Mouse (Mus musculus) midbrain, embryonic 10.5 days (tissue): ENCODE data around the gene Vmn1r25. TPM values are rescaled to one million over a fixed set of nuclear protein-coding genes. Genes with fewer than 3 reads are reported as not detected.
"Not testable (repeated sequence)": the region's sequence is repeated elsewhere in the genome, so short reads cannot be mapped to it uniquely, and the experiment has no call there.

Experiments used
- DNase-seq: peaks from one replicate; pipeline ENCODE4 v3.0.0-alpha.2; 2017; ENCODE audit warnings: low spot score
- H3K27ac ChIP-seq: fragments of 300-500 bp; sonication (generic); replicated peaks from 2 replicates; pipeline ENCODE4 v1.5.1; 2016; ENCODE audit warnings: mild to moderate bottlenecking
- H3K27me3 ChIP-seq: fragments of 300-500 bp; sonication (generic); 2 replicates; pipeline ENCODE4 v1.6.1; 2016; ENCODE audit warnings: low read depth, mild to moderate bottlenecking; ENCODE audit not compliant: poor library complexity, severe bottlenecking
- H3K36me3 ChIP-seq: fragments of 300-500 bp; sonication (generic); 2 replicates; pipeline ENCODE4 v1.6.1; 2016; ENCODE audit warnings: mild to moderate bottlenecking, moderate library complexity
- H3K4me1 ChIP-seq: fragments of 300-500 bp; sonication (generic); 2 replicates; pipeline ENCODE4 v1.6.1; 2016
- H3K4me3 ChIP-seq: fragments of 300-500 bp; sonication (generic); 2 replicates; pipeline ENCODE4 v1.5.1; 2016; ENCODE audit warnings: mild to moderate bottlenecking, moderate library complexity
- H3K9me3 ChIP-seq: fragments of 300-500 bp; sonication (generic); replicated peaks from 2 replicates; pipeline ENCODE4 v1.6.1; 2016; ENCODE audit warnings: mild to moderate bottlenecking
- WGBS: fragments of 180-500 bp; shearing (Covaris S2); methylation state at CpG from one replicate; pipeline ENCODE4 v1.1.7; 2016; 5-methylcytosine and 5-hydroxymethylcytosine counted together
- polyA plus RNA-seq: library from polyadenylated mRNA; unstranded; fragments of >200 nt; fragmentation: Nextera tagmentation; extraction: Ambion mirVana; gene quantifications from 2 replicates; pipeline ENCODE4 v1.2.1, GENCODE M21; 2016

Gene Vmn1r25
- polyA plus RNA-seq = not detected in 2 replicates

DNA sequence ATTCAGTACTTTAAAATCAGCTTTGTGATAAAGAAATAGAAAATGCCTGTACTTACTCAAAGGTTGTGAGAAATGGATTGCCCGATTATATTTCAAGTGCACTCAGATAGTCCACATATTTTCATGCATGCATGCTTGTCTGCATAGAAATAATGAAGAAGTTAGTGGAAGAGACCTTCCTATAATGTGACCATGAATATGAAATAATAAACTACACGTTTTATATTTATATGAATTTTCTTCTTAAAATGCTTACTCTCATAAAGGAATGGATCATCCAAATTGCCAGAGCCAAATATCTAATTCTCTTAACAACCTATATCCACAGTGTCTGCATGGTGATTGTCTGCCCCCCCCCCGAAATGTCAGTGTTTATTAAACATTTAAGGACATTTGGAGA lies at the start of gene Vmn1r25:
Gene Vmn1r25 (minus strand): TSS at position 101 of the 400 bp plus-strand sequence.
- H3K9me3 ChIP-seq = no peaks in the 10 kb centered on the region
- no peaks in the 10 kb centered on the region for H3K4me1 ChIP-seq
- 74% methylated on average over 3 of the region's 3 CpGs for WGBS
- DNase-seq = no peak
- no peak within 1 kb of the TSS for H3K27ac ChIP-seq
- H3K27me3 ChIP-seq = no peaks in the 10 kb centered on the region
- no peak within 1 kb of the TSS for H3K4me3 ChIP-seq
- H3K36me3 ChIP-seq = no peaks in the 10 kb centered on the region

DNA sequence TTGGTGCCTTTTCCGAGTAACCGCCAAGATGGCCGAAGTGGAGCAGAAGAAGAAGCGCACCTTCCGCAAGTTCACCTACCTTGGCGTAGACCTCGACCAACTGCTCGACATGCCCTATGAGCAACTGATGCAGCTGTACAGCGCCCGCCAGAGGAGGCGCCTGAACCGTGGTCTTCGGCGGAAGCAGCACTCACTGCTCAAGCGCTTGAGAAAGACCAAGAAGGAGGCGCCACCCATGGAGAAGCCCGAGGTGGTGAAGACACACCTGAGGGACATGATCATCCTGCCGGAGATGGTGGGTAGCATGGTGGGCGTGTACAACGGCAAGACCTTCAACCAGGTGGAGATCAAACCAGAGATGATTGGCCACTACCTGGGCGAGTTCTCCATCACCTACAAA lies 36.9 kb upstream of the Vmn1r25 start:
- not testable (repeated sequence) for DNase-seq
- WGBS = 94% methylated on average over 21 of the region's 21 CpGs

DNA sequence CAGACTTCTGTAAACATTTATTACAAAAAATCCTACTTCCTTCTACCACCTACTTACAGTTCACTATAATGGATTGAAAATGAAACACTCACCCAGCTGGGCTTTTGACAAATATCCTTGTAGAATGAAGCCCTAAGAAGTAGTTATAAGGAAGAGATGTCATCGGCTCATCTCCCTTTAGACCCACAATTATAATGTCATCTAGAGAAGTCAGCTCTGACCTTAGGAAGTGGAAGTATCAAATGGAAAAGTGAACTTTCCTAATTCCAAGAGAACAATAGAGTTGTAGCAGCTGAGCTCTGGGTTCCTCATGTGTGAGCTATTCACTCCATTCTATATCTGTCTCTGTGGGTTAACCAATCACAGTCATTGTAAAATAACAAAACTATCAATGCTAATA lies 34.4 kb upstream of the Vmn1r25 start, which contains the start of gene Vmn1r26:
Gene Vmn1r26 (minus strand): TSS at position 101 of the 400 bp plus-strand sequence.
- Histone ChIP-seq H3K4me1 (no peaks in the 10 kb centered on the region), H3K27me3 (no peaks in the 10 kb centered on the region), H3K9me3 (no peaks in the 10 kb centered on the region), H3K27ac (no peak within 1 kb of the TSS), H3K4me3 (no peak within 1 kb of the TSS), H3K36me3 (no peaks in the 10 kb centered on the region)
- no peak for DNase-seq
- WGBS = 86% methylated on average over 1 of the region's 1 CpGs

More for the DNA sequence above, 36.9 kb upstream of the Vmn1r25 start:
- H3K4me3 ChIP-seq, H3K36me3 ChIP-seq, H3K27ac ChIP-seq, H3K9me3 ChIP-seq, H3K4me1 ChIP-seq, H3K27me3 ChIP-seq: not testable (repeated sequence)

DNA sequence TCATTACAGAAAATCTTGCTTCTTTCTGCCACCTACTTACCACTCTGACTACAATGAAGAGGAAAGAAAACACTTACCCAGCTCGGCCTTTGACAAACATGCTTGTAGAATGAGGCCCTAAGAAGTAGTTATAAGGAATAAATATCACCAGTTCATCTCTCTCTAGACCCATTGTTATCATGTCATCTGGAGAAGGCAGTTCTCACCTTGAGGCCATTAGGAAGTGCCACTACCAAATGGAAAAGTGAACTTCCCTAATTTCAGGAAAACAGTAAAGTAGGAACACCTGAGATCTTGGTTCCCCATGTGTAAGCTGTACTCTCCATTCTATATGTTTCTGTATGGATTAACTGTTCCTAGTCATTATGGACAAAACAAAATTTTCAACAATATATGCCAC lies 19.2 kb downstream of the Vmn1r25 start, which contains the start of gene Vmn1r24:
Gene Vmn1r24 (minus strand): TSS at position 101 of the 400 bp plus-strand sequence.
- WGBS = 76% methylated on average over 1 of the region's 1 CpGs
- not testable (repeated sequence) for H3K36me3 ChIP-seq, H3K4me1 ChIP-seq, DNase-seq, H3K4me3 ChIP-seq, H3K27ac ChIP-seq, H3K9me3 ChIP-seq, H3K27me3 ChIP-seq

Other genes starting within 250 kb of the Vmn1r25 start
- 61.6 and 72.9 TPM in 2 replicates for gene Vopp1, start 155.7 kb downstream of the Vmn1r25 start, polyA plus RNA-seq
- gene Vmn1r21, start 130.5 kb downstream of the Vmn1r25 start, polyA plus RNA-seq = 0.07 TPM in 1 of 2 replicates, not detected in the other
- not detected in 2 replicates for gene Vmn1r22, start 72.8 kb downstream of the Vmn1r25 start, polyA plus RNA-seq
- not detected in 2 replicates for gene Vmn1r23, start 54.0 kb downstream of the Vmn1r25 start, polyA plus RNA-seq
- not detected in 2 replicates for gene Vmn1r24, start 19.3 kb downstream of the Vmn1r25 start, polyA plus RNA-seq
- not detected in 2 replicates for gene Vmn1r26, start 34.3 kb upstream of the Vmn1r25 start, polyA plus RNA-seq
- gene Vmn1r27, start 238.0 kb upstream of the Vmn1r25 start, polyA plus RNA-seq = not detected in 2 replicates